Mouse (Mus musculus): ENCODE measurements around the gene Auts2.

Auts2 gene

DNA sequence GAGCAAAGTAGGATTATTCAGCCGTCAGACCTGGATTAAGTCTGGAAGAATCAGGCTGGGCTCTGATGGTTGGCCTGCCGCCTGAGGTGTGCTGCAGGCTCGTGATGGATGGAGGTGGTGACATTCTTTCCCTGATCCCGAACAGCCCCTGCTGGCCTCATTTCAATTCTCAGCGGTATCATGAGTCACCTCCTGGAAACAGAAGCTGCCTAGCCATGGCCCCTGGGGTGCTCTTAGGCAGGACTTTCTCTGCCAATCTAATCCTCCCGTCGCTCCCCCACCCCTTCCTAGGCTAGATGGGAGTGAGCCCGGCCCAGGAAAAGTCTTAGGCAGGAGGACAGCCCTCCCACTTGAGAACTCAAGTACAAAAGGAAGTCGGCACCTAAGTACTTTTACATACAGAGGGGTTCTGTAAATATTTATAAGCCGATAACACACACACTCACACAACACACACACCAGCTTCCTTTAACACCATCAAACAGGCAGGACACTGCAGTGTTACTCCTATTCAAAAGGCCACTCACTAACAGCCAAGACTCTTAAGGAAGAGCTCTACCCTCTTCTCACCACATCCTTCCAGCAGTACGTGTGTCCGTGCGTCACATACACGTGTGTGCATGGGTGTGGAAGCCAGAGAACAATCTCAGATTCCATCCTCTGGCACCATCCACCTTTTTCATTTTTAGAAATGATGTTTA lies 1027.3 kb downstream of the Auts2 start:
- no peak for DNase-seq (ENCODE audit: low spot score)

DNA sequence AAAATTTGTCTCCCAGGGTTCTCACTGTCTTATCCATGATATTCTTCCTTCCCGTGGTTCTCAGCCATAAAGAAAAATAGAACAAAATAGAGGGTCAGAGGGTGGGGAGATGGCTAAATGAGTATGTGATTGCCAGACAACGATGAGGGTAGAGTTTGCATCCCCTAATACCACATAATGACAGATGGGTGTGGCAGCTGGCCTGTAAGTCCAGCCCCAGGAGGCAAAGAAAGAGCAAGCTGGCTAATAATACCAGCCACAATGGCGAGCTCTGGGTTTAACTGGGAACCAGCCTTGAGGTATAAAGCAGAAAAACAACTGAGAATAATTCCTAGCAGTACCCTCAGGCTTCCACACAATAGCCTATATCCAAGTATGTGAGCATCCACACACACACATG lies 1029.4 kb downstream of the Auts2 start:
- no peak for DNase-seq (ENCODE audit: low spot score)

DNA sequence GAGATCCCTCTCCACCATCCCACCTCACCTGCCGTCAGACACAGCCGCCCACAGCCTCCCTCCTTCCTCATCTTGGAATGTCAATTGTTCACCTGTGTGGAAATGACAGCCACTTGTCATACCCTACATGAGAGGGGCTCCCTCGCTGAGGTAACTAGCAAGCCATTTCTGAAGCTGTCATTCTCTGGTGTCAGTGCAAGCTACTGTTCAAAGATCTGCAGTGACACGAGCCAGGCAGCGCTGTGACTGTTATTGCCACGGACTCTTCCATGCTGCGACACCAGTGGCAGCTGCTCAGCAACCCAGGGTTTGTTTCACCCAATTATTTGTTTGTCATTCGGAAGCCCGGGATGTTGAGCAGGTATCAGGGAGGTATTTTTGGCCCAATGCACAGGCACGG lies 1030.5 kb downstream of the Auts2 start:
- DNase-seq (ENCODE audit: low spot score): no peak

DNA sequence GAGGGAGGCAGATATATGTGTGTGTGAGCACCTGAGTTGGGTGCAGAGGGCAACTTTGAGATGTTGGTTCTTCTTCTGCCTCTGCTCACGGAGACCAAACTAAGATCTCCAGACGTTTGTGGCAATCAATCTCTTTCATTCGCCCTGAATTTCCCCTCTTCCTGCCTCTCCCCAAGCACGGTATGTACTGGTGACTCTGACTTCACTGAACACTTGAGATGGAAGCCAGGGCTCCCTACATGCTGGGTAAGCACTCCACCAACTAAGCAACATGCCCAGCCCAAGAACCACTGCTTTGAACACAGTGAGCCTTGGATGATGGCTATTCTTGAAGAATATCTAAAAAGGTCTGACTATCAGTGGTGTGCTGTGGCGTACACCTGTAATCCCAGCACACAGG lies 1032.5 kb downstream of the Auts2 start:
- no peak for DNase-seq (ENCODE audit: low spot score)

DNA sequence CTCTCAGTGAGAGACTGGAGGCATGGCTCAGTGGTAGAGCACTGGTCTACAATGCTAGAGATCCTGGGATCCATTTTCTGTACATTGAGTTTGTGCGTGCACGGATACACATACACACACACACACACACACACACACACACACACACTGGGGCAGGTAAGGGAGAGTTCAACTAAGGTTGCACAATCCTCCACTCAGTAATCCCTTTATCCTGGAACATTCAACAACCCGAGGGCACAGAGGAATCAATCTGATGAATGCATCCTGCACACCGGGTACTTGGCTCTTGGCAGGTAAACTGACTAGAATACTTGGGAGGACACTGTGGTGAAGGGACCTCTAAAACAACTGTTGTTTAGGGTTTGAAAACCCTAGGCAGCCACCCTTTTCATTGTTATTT lies 1033.8 kb downstream of the Auts2 start:
- no peak for DNase-seq (ENCODE audit: low spot score)

DNA sequence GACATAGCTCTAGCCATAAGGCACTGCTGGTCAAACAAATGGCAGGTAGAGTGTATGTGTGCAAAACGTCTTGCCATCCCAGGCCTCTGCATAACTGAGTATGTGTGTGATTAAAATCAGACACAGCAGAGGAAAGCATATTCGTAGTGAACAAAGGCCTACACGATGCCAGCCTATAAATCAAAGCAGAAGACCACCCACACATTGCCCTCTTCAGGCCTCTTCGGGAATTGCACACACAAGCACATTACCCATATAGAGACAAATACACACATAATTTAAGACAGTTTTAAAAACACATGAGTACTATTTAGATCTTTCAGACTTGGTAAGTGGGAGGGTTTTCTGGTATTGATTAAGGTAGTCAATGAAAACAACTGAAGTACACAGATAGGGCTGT lies 1044.3 kb downstream of the Auts2 start:
- DNase-seq (ENCODE audit: low spot score): no peak

DNA sequence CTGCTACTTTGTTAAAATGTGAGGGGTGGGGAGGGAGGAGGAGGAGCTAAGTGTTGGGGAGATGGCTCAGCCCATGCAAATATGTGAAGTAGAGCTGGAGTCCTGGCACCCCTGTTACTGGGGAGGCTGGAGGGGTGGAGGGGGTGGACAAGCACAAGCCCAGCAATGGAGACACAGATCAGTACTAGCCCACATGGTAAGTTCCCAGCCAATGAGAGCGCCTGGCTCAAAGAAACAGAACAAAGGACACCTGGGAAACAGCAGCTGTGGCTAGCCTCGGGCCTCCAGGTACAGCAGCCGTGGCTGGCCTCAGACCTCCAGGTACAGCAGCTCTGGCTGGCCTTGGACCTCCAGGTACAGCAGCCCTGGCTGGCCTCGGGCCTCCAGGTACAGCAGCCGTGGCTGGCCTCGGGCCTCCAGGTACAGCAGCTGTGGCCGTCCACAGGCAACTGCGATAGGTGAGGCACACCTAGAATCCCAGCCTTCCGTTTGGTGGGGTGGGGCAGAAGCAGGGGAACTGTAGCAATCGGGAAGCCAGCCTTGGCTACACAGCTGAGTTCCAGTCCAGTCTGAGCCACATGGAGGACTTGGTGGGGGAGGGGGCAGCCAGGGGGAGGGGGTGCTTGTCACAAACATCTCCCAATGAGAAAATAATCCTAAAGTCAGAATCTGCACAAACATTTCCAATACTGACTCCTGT lies 1046.5 kb downstream of the Auts2 start:
- DNase-seq (ENCODE audit: low spot score): no peak

DNA sequence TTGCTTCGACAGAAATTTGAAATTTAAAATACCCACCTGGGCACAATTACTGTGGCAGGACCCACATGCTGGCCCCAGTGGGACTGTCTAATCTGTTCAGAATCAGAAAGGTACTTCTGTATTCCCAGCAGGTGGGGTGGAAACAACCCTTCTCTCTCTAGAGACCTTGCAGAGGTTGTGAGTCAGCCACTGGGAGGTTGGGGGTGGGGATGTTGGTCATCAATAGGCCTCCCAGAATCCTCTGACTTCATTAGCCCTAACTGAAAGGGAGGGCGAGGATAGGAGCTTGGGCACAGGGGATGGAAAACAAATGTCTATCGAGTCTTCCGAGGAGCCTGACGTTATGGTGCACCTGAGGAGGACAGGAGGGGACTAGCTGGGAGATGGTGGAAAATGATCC lies 1048.6 kb downstream of the Auts2 start:
- no peak for DNase-seq (ENCODE audit: low spot score)

DNA sequence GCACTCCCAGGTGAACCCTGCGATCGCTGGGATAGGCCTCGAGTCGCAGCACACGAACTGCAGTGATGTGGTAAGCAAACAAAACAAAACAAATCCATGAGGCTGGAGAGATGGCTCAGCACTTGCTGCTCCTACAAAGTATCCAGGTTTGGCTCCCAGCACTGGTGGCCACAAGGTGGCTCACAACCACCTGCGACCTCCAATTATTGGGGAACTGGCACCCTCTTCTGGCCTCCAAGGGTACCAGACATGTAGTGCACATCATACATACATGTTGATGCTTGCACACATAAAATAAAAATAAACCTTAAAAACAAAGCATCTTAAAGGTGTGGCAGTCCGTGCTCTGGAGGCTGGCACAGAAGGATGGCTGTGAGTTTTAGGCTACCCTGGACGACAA lies 1050.6 kb downstream of the Auts2 start:
- no peak for DNase-seq (ENCODE audit: low spot score)

DNA sequence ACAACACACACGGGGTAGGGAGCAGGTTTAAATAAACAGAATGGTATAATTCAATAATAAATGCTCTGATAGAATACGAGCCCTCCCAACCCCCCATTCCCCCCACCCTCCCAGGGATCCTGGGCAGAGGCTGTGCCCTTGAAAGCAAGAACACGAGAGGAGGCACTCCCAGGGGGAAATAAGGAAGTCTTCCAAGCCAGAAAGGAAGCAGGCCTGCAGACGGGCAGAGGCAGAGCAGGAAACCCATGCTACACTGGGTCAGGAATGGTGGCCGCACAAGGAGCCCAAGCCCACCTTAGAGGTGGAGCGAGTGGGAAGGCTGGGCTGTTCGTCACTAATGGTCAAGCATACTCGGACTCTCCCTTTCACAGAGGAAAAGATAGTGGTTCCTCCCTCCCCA lies 1051.3 kb downstream of the Auts2 start:
- DNase-seq (ENCODE audit: low spot score): no peak

DNA sequence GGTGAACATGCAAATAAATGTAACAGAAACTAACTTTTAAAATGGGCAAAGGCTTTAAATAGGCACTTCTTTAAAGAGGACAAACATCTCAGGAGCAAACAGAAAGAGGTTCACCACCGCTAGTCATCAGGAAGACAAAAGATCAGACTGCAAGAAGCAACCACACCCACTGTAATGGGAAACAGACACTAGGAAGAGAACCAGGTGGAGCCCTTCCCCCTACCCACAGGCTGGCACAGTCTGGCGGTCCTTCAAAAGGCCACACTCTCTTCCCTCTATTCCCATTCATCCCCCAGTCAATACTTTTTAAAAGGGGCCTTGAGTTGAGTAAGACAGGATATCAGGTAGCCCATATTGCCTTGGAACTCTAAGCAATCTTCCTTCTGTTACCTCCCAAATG lies 1052.3 kb downstream of the Auts2 start:
- no peak for DNase-seq (ENCODE audit: low spot score)

DNA sequence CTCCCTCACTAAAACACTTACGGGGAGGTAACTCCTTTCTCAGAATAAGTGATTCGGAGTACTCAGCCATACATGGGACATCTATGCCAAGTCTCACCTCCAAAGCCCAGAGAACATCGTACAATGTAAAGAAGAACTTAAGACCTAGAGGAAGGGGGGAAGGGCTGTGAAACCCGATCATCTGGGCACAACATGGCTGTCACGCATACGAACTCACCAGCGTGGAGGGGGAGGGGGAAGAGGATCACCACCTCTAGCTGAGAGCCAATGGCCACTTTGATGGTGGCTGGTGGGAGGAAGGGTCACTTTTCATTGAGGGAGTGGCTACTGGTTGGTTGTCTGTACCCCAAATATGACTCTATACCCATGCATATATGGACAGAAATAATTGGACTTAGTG lies 1053.3 kb downstream of the Auts2 start:
- DNase-seq (ENCODE audit: low spot score): no peak

DNA sequence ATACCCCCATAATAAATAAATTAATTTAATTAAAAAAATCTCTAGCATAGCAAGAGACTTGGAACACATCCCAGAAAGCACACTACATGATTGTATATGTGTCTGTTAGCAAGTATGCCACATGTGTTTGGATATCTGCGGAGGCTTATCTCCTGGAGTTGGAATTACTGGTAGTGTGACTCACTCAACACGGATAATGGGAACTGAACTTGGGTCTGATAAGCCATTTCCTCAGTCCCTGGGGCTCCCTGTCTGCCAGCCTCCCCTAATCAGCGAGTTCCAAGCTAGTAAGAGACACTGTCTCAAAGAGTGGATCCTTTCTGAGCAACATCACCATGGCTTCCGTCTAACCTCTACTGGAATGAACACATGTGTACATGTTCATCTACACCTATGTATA lies 1056.6 kb downstream of the Auts2 start:
- DNase-seq (ENCODE audit: low spot score): no peak

DNA sequence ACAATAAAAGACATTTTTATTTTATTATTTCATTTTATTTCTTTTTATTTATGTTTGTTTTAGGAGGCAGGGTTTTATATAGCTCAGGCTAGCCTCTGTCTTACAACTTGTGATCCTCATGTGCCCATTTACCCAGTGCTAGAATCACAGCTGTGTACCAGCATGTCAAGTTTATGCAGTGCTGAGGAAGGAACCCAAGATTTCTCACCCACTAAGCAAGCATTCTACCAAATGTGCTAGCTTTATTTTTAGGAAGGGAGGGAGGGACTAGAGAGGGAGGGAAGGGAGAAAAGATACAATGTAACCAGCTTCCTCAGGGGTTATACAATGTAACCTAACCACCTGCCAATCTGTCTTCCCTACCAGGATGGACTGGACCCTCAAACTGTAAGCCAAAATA lies 1067.9 kb downstream of the Auts2 start:
- no peak for DNase-seq (ENCODE audit: low spot score)

DNA sequence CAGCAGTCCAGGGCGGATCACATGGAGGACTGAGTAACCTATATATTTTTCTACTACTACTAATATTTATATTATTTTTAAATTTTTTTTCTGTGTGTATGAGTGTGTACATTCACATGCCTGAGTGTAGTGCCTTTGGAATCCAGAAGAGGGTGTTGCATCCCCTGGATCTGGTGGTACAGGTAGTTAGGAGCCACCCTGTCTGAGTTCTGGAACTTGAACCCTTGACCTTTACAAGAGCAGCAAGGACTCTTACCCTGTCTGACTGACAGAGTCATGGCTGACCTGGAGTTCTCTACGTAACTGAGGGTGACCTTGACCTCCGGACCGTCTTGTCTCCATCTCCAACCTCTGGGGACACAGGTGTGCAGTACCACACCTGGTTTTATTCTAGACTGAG lies 1074.5 kb downstream of the Auts2 start:
- no peak for DNase-seq (ENCODE audit: low spot score)

DNA sequence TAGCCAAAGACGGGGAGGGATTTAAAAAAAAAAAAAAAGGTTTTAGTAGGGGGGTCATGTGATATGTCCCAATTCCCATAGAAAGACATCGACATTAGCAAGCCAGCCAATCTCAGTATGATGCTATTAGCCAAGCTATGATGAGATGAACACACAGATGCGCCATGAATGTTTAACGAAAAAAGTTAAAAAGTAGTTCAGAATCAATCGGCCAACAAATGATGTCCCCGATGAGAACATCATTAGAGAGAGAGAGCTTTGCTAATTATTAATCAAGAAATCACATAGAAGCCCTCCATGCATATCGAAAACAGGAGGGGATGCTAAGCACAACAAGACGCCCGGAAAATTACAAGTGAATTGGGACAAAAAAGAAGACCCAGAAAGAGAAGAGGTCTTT lies 1077.0 kb downstream of the Auts2 start:
- DNase-seq (ENCODE audit: low spot score): no peak

DNA sequence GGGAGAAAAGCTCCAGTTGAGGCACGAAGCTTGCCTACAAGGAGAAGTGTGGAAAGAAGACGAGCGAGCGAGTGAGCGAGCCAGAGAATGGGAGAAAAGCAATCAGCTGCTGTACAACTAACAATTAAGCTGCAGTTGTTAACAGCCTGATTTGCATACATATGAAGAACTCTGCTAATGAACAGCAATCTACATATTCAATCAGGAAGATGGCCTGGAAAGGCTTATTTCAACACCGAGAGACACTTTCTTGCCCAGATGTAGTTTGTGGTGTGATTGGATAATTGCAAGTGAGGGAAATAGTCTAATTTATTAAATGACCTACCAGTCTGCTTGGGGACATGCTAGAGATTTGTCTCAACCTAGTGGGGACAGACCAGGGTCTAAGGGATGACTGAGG lies 1079.7 kb downstream of the Auts2 start:
- no peak for DNase-seq (ENCODE audit: low spot score)

DNA sequence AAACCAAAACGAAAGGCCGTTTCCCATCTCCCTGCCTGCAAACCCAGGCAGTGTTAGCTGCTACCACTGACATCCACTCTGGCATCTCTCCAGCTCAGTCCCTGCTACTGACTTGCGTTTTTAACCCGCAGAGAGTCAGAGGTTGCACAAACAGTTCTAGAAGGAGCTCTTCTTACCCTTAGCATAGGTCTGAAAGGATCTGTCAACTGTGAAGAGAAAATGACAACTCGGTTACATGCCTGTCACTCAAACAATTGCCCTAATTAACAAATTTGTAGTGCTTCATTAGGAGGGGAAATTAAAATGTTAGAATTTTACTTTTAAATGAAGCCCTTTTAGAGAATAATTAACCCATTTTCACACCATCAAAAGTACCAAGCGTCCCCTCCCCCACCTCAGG lies 1083.2 kb downstream of the Auts2 start:
- no peak for DNase-seq (ENCODE audit: low spot score)

DNA sequence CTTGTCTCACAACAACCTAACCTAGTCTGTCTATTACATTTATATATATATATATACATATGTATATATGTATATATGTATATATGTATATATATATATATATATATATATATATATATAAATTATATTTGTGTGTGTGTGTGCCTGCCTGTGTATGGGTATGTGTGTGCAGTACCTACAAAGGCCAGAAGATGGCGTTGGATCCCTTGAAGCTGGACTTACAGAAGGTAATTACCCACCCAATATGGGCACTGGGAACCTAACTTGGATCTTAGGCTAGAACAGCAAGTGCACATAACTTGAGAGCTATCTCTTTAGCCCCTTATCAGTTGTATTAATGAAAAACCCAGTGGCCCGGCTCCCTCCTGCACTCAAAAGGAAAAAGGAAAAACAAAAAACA lies 1083.6 kb downstream of the Auts2 start:
- DNase-seq (ENCODE audit: low spot score): no peak

DNA sequence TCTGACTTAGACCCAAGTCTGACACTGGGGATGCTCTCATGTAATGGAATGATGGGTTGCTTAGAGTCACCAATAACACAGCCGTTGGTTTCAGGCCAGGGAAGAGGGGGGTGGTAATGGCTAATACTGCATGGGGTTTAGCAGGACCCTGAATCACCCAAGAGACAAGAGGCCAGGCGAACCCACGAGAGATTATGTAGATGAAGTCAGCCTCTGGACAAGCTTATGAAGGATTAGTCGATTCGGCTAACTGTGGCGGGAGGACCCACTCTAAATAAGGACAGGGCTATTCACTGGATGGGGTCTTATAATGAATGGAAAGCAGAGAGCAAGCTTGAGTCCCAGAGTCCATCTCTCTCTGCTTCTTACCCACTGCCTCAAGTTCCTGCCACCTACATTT lies 1084.4 kb downstream of the Auts2 start:
- DNase-seq (ENCODE audit: low spot score): no peak

DNA sequence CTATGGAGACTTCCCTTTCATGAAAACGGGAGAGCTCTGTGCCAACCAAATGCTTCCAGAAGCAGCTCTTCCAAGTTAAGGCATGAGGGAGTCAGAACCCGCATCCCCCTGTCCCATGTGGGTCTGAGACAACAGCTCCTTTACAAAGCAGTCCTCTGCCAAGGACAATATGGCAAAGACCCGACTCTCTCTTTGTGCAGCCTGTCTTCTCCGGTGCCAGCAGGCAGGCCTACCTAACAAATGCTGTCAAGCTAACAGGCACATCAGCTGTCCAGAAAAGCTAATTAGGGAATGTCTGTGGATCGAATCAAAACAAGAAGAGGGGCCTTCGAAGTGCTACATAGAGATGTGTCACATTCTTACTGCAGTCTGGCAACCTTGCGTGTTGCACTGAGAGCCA lies 1085.1 kb downstream of the Auts2 start:
- no peak for DNase-seq (ENCODE audit: low spot score)

DNA sequence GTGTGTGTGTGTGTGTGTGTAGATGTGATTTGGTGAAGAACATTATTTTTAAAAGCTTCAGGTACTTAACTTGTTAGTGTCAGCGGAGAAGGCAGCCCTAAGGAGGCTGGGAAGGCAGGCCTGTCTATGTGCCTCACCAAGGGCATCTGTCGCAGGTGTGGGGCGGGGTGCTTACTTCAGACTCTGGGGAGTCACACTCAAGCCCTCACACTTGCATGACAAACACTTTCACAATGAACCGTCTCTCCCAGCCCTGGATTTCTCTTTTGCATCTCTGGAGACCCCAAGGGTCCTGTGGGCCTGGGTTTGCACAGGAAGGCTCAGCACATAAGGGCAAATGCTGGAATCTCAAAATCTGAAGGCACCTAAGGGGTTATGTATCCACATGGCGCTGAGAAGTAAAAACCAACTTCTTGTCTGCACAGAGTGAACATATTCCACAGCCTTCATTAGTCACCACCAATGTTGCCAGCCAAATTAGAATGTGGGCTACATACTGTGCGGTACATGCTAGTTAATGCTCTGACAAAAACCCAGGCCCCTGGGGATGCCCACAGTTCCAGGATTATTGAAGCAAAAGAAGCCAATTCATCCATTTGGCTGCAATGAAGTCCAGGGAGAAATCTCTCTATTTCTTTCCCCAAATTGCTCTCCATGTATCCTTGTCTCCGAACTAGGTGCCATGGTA lies 1093.8 kb downstream of the Auts2 start:
- DNase-seq (ENCODE audit: low spot score): no peak

DNA sequence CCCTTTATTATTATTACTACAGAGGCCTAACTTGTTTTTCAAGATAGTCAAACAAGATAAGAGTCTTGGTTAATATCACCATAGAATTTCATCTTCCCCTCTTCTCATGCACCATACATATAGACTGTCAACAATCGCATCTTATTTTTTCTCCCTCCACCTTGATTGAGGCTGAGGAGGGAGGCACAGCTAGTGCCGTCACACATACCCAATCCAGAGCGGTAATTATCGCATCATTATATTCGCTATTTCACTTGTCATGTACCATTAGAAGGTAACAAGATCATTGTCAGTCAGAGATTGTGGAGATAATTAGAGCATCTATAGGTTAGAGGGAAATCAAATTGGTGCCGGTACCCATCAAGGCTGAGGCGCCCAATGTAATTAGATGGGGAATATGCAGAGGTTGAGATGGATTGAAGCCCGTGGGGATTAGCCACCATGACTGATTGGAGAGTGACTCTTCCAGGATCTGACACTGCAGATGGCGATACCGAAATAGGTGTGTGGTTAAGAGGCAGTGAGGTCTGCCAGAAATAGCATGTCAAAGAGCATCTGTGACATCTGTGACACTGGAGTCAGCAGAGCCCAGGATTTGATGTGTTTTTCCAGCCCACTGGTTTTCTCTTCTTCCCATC lies 1107.8 kb downstream of the Auts2 start:
- no peak for DNase-seq (ENCODE audit: low spot score)

Data from left cerebral cortex, adult 11 months (tissue).